Mouse (Mus musculus) neural tube, embryonic 13.5 days (tissue): ENCODE results near the gene Ubxn2a. TPM values are rescaled to one million over a fixed set of nuclear protein-coding genes. Genes with fewer than 3 reads are reported as not detected.
"Not testable (repeated sequence)": the region's sequence is repeated elsewhere in the genome, so short reads cannot be mapped to it uniquely, and the experiment has no call there.

Experiments
- ATAC-seq: fragments of 200-750 bp; cut with Nextera tagmentation; 2 replicates; pipeline ENCODE4 v1.8.0; 2017; ENCODE audit warnings: low read depth, mild to moderate bottlenecking, moderate TSS enrichment, moderate library complexity
- H3K27ac ChIP-seq: fragments of 300-500 bp; sonication (generic); replicated peaks from 2 replicates; pipeline ENCODE4 v1.5.1; 2015; ENCODE audit warnings: moderate library complexity, mild to moderate bottlenecking, inconsistent platforms
- H3K27me3 ChIP-seq: fragments of 300-500 bp; sonication (generic); 2 replicates; pipeline ENCODE4 v1.6.1; 2015; ENCODE audit warnings: mild to moderate bottlenecking, inconsistent platforms
- H3K36me3 ChIP-seq: fragments of 300-500 bp; sonication (generic); 2 replicates; pipeline ENCODE4 v1.6.1; 2015; ENCODE audit warnings: mild to moderate bottlenecking, inconsistent platforms
- H3K4me1 ChIP-seq: fragments of 300-500 bp; sonication (generic); replicated peaks from 2 replicates; pipeline ENCODE4 v1.6.1; 2015; ENCODE audit warnings: inconsistent platforms
- H3K4me2 ChIP-seq: fragments of 300-500 bp; sonication (generic); 2 replicates; pipeline ENCODE4 v1.6.1; 2015; ENCODE audit warnings: inconsistent platforms, mild to moderate bottlenecking, moderate library complexity
- H3K4me3 ChIP-seq: fragments of 300-500 bp; sonication (generic); 2 replicates; pipeline ENCODE4 v1.5.1; 2015; ENCODE audit warnings: mild to moderate bottlenecking, inconsistent platforms
- H3K9ac ChIP-seq: fragments of 300-500 bp; sonication (generic); 2 replicates; pipeline ENCODE4 v1.6.1; 2015; ENCODE audit warnings: moderate library complexity, mild to moderate bottlenecking, inconsistent platforms
- H3K9me3 ChIP-seq: fragments of 300-500 bp; sonication (generic); 2 replicates; pipeline ENCODE4 v1.6.1; 2016; ENCODE audit warnings: inconsistent platforms
- WGBS: fragments of 180-500 bp; shearing (Covaris S2); methylation state at CpG from one replicate; pipeline ENCODE4 v1.1.7; 2015; 5-methylcytosine and 5-hydroxymethylcytosine counted together
- polyA plus RNA-seq: library from polyadenylated mRNA; unstranded; fragments of >200 nt; fragmentation: Nextera tagmentation; extraction: Ambion mirVana; gene quantifications from 2 replicates; pipeline ENCODE4 v1.2.1, GENCODE M21; 2015

Ubxn2a gene
- 41.0 and 45.4 TPM in 2 replicates for polyA plus RNA-seq

DNA sequence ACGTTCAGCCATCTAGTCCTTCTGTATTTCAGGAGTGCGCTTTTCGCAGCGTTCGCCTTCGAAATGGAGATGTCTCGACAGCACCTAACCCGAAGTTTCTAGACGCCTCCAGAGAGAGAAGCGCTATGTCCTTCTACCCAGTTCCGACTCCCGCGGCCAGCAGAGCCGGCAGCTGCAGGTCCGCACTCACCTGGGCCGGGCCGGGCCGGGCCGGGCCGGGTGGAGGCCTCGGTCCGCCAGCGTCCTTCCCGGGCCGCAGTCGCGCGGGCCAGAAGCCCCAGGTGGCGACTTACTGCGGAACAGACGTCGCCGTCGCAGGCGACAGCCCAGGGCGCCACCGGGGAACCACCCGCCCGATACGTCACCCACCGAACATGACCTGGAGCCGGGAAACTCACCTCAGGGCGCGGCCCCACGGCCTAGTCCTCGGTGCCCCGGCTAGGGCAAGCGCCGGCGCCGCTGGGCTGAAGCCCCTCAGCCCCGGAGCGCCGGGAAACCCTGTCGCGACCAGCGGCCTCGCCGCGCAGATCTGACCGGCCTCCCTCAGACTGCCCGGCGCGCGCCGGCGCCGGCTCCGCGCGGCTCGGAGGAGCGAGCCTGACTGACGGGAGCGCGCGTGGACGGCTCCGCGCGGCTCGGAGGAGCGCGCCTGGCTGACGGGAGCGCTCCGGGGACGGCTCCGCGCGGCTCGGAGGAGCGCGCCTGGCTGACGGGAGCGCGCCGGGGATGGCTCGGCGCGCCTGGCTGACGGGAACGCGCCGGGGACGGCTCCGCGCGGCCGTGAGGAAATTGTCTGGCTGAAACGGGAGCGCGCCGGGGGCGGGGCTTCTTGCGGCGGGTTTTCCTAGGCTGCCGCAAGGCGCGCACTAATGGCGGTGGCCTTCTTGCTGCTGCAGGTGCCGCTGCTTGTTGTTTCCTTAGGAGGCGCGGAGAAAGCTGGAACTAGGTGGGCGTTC is at the start of gene Ubxn2a:
Ubxn2a (minus strand) TSS at position 755 of the 956 bp plus-strand sequence.
- Histone ChIP-seq H3K4me2 (peak within 1 kb of the TSS; percentile 77), H3K9ac (peak within 1 kb of the TSS; percentile 91), H3K27ac (peak within 1 kb of the TSS; percentile 89), H3K9me3 (no peaks in the 10 kb centered on the region), H3K4me3 (peak within 1 kb of the TSS; percentile 72), H3K4me1 (peaks cover 11% of the 10 kb centered on the region; the same call in 1 of the 2 replicates), H3K27me3 (no peaks in the 10 kb centered on the region), H3K36me3 (no peaks in the 10 kb centered on the region)
- WGBS, result under 1% methylated on average over 119 of the region's 125 CpGs
- ATAC-seq, result peak; percentile 96

DNA sequence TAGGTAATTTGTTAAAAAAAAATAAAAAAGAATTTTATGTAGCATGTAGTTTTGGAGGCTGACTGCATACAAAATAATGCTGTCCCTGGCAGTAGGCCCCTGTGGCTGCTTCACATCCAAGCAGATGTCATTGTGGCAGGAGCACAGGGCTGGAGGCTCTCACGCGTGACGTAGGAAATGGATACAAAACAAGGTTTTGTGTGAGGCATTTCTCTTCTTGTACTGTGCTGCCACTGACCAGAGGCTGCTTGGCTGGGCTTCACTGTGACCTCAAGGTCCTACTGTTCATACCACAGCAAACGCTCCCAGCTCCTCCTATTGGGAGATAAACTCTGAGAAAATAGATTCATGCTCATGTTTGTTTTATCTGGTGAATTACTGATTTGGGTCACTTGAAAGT is 45.7 kb upstream of the Ubxn2a start:
- Histone ChIP-seq H3K27me3 (no peaks in the 10 kb centered on the region), H3K4me1 (no peaks in the 10 kb centered on the region), H3K36me3 (peaks cover 66% of the 10 kb centered on the region), H3K27ac (no peak overlapping the region), H3K4me3 (no peak overlapping the region), H3K9ac (no peak overlapping the region), H3K4me2 (no peak overlapping the region), H3K9me3 (no peaks in the 10 kb centered on the region)
- 83% methylated on average over 4 of the region's 4 CpGs for WGBS
- no peak for ATAC-seq

DNA sequence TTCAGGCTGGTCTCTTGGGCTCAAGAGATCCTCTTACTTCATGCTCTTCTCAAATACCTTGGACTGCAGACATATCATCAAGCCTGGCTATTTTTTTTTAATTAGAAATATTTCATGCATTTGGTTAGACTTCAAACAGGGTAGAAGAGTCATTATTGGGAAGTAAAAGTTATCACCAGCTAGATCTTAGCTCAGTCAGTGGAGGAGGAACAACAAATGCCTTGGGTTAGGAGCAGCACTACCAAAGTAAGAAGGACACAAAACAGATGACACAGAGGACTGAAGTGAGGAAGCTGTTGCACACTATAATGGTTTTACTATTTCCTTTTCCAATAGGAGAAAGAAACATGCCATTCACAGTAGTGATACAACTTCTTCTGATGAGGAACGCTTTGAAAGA is 44.8 kb upstream of the Ubxn2a start:
- no peak for ATAC-seq
- Histone ChIP-seq H3K36me3 (peaks cover 72% of the 10 kb centered on the region), H3K27ac (no peak overlapping the region), H3K4me2 (no peak overlapping the region), H3K4me1 (no peaks in the 10 kb centered on the region), H3K9ac (no peak overlapping the region), H3K9me3 (no peaks in the 10 kb centered on the region), H3K27me3 (no peaks in the 10 kb centered on the region), H3K4me3 (no peak overlapping the region)
- 100% methylated on average over 1 of the region's 1 CpGs for WGBS

DNA sequence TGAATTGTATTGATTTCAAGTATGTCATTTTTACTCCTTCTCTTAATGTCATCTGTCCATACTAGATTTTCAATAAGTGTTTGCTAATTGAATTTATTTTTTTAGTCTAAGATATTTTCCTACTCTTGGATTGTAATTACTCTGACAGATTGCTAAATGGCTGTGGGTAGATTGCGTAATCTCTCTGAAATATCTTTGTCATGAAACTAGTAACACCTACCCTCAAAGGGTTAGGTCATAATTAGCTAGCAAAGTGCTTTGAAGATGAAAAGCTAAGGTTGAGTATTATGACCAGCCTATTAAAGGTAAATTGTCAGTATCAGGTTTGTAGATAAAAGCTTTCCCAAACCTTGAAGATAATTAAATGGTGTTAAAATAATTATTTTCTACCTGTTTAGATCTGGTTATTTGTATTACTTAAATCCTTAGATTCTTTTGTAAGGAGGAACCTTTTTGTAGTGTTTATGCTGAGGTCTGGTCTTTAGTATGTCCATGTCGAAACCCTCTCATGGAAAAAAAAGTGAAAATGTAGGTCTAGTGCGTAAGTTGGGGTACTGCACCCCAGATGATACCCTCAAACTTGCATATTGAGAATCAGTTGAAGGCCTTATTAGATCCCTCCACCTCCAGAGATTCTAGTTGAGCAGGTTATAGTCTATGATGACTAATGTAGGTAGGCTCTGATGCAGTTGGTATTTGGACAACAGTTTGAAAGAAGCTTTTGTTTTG is 23.5 kb upstream of the Ubxn2a start:
- no peaks in the 10 kb centered on the region for H3K4me1 ChIP-seq

DNA sequence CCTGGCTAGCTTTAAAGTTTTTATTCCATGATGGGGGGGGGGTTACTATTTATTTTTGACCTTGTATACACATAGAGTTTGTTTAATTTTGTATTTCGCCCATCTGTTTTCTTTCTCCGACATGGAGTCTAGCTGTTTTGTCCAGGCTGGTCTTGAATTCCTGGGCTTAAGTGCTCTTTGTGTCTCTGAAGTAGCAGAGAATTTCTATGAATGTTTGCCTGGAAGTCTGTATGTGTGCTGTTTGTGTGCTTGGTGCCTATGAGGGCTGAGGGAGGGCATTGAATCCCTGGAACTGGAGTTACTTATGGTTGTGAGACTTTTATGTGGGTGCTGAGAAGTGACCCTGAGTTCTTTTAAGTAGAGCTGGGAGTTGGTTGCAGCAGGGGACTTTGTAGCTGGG is 20.7 kb upstream of the Ubxn2a start:
- H3K4me3 ChIP-seq, result no peak overlapping the region

More for the DNA sequence above, 23.5 kb upstream of the Ubxn2a start:
- no peaks in the 10 kb centered on the region for H3K9me3 ChIP-seq
- no peaks in the 10 kb centered on the region for H3K36me3 ChIP-seq
- no peaks in the 10 kb centered on the region for H3K27me3 ChIP-seq
- no peak overlapping the region for H3K9ac ChIP-seq
- no peak overlapping the region for H3K27ac ChIP-seq
- WGBS, result 91% methylated on average over 3 of the region's 3 CpGs
- H3K4me3 ChIP-seq, result no peak overlapping the region
- no peak overlapping the region for H3K4me2 ChIP-seq
- ATAC-seq, result no peak

DNA sequence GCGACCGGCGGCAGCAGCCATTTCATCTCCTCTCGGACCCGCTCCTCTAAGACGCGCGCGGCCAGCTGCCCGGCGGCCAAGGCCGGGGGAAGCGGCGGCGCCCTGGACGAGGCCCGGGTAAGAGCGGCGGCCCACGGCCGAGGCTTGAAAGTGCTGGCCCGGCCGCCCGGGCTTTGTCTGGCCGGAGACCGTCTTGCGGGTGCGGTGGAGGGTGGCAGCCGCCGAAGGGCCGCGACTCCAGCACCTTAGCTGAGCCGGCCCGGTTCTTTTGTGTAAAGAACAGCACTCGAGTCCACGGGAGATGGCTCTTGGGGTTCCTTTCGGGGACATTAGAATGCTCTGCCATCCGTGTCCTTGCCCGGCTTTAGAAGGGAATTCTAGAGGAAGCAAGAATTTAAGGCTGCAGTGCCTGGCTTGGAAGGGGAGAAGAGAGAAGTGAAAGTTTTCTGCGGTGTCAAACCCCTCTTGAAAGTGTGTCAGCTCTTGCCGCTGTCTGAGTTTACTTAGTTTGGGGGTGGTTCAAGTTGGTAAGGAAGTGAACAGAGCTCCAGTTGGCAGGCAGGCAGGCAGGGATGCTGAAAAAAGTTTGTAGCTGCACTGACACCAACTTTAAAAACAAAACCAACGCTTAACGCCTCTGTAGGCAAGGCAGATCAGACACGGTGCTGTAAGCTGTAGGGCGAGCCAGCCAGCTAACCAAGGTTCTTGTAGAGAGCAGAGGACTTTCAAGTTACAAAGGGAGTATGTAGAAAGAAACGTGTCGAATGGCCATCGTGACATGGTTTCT is 10.5 kb upstream of the Ubxn2a start:
- peak overlapping the region; percentile 96 for H3K4me3 ChIP-seq
- H3K27ac ChIP-seq, result peak overlapping the region; percentile 99
- peak overlapping the region; percentile 99 for H3K9ac ChIP-seq
- no peaks in the 10 kb centered on the region for H3K9me3 ChIP-seq
- peak; percentile 72 for ATAC-seq
- H3K4me2 ChIP-seq, result peak overlapping the region; percentile 72
- peaks cover 29% of the 10 kb centered on the region for H3K4me1 ChIP-seq
- WGBS, result under 1% methylated on average over 47 of the region's 48 CpGs
- no peaks in the 10 kb centered on the region for H3K36me3 ChIP-seq
- H3K27me3 ChIP-seq, result no peaks in the 10 kb centered on the region

More for the DNA sequence above, 20.7 kb upstream of the Ubxn2a start:
- Histone ChIP-seq H3K27ac (no peak overlapping the region), H3K27me3 (no peaks in the 10 kb centered on the region), H3K4me1 (no peaks in the 10 kb centered on the region; the same call in 1 of the 2 replicates), H3K36me3 (no peaks in the 10 kb centered on the region), H3K4me2 (no peak overlapping the region), H3K9me3 (no peaks in the 10 kb centered on the region), H3K9ac (no peak overlapping the region)
- 86% methylated on average over 2 of the region's 2 CpGs for WGBS
- ATAC-seq, result no peak

DNA sequence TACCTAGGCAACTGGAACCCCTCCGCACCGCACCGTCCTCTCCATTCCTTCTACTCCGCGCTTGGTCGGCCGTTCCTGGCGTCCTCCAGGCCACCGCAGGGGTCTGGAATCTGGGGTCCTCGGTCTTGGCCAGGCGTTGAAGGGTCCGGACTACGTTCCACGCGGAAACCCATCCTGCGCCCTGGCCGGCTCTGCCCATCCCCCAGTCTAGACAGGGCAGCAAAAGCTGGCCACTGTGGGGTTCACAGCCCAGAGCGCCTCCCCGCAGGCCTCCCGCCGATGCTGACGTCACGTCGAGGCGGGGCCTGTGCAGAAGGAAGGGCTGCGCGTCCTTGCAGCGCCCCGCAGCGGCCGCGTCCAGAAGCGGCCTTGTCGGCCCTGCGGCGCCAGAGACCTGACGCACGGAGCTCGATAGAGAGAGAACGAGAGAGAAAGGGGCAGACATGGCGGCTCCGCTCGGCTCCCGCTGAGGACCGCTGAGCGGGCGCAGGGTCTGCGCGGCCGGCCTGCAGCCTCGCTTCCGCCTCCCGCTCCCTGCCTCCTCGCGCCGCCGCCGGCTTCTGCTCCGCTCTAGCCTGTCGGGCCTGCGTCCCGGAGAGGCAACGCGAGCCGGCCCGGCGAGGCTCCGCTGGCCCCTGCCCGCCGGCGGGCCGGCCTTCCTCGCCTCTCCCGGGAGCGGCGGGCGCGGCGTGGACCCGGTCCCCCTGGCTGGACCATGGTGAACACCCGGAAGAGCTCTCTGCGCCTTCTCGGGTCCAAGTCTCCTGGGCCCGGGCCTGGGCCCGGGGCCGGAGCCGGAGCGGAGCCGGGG is 9.7 kb upstream of the Ubxn2a start, which contains the start of gene Atad2b:
Atad2b (plus strand) TSS at position 360 of the 811 bp plus-strand sequence.
- peaks cover 29% of the 10 kb centered on the region for H3K4me1 ChIP-seq
- H3K9ac ChIP-seq, result peak within 1 kb of the TSS; percentile 99
- peak within 1 kb of the TSS; percentile 96 for H3K4me3 ChIP-seq
- H3K27me3 ChIP-seq, result no peaks in the 10 kb centered on the region
- peak within 1 kb of the TSS; percentile 72 for H3K4me2 ChIP-seq
- under 1% methylated on average over 81 of the region's 89 CpGs for WGBS
- H3K9me3 ChIP-seq, result no peaks in the 10 kb centered on the region
- no peaks in the 10 kb centered on the region for H3K36me3 ChIP-seq
- peak; percentile 98 for ATAC-seq
- peak within 1 kb of the TSS; percentile 99 for H3K27ac ChIP-seq

DNA sequence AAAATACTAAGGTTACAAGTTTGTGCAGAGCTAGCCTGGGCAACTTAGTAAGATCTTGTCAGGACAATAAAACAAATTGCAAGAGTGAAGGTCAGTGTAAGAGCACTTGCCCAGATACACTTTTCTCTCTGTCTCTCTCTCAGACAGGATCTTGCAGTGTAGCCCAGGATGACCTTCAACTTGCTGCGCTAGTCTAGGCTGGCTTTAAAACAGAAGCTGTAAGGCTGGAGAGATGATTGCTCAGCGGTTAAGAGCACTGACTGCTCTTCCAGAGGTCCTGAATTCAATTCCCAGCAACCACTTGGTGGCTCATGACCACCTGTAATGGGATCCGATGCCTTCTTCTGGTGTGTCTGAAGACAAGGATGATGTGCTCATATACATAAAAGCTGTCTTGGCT is 7.4 kb upstream of the Ubxn2a start:
- no peak overlapping the region for H3K4me3 ChIP-seq
- H3K9me3 ChIP-seq, result no peaks in the 10 kb centered on the region
- no peak overlapping the region for H3K4me2 ChIP-seq
- WGBS, result 79% methylated on average over 3 of the region's 3 CpGs
- no peak for ATAC-seq
- H3K9ac ChIP-seq, result no peak overlapping the region
- no peaks in the 10 kb centered on the region for H3K27me3 ChIP-seq
- H3K36me3 ChIP-seq, result no peaks in the 10 kb centered on the region
- no peak overlapping the region for H3K27ac ChIP-seq
- H3K4me1 ChIP-seq, result peaks cover 21% of the 10 kb centered on the region

DNA sequence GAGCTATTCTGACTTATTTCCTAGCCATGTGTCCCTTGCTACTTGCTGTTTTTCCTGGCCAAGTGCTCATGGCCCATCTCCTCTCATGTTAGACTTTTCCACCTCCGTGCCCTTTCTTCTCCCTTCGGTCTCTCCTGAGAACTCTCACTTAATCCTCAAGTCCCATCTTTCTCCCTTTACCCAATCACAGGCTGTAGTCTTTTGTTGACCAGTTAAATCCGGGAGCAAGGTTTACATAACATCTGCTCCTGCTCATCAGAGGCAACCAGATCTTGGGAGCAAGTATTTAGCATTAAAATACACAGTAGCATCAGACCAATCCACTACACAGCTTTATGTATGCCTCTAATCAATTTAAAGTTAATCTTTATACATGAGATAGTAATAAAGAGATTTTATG is 6.9 kb upstream of the Ubxn2a start:
- Histone ChIP-seq H3K4me3 (no peak overlapping the region), H3K9me3 (no peaks in the 10 kb centered on the region), H3K27ac (no peak overlapping the region), H3K36me3 (no peaks in the 10 kb centered on the region), H3K4me2 (no peak overlapping the region), H3K27me3 (no peaks in the 10 kb centered on the region), H3K4me1 (peaks cover 16% of the 10 kb centered on the region), H3K9ac (no peak overlapping the region)
- ATAC-seq, result no peak
- 56% methylated on average over 3 of the region's 3 CpGs for WGBS

DNA sequence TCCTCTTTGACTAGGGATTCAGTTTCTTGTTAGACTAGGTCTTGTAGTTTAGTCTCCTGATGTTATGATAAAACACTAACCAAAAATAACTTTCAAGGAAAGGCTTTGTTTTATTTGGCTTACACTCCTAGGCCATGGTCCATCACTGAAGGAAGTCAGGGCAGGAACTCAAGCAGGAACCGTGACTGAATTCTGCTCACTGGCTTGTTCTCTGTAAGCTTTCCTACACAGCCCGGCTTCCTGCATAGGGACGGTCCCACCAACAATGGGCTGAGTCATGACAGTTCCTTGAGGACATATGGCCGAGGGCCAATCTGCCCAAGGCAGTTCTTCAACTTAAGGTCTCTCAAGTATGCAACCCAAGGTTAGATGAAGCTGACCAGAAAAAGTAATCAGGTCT is 4.2 kb upstream of the Ubxn2a start:
- Histone ChIP-seq H3K4me3 (no peak overlapping the region), H3K27me3 (no peaks in the 10 kb centered on the region), H3K4me1 (peaks cover 4% of the 10 kb centered on the region; the same call in 1 of the 2 replicates), H3K4me2 (no peak overlapping the region), H3K36me3 (no peaks in the 10 kb centered on the region), H3K27ac (no peak overlapping the region), H3K9me3 (no peaks in the 10 kb centered on the region), H3K9ac (no peak overlapping the region)
- WGBS, result 81% methylated on average over 4 of the region's 4 CpGs
- no peak for ATAC-seq

DNA sequence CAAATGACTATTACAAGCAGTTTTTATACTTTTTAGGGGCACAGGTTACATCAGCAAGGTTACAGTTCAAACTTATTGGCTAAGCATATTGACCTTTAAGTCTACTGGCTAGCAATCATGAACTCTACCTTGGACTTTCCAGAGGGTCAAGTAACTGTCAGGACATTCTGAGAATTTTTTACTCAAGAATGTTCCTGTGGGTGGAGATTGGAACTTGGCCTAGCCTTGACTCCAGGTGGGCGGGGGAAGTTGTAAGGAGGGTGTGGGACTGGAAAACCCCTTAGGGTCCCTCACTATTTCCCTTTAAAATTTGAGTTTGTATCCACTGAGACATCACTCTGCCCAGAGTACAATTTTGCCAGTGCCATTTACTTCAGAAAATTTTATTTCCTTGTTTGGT is 3.0 kb upstream of the Ubxn2a start:
- WGBS, result 91% methylated on average over 1 of the region's 1 CpGs
- peaks cover 11% of the 10 kb centered on the region; the same call in 1 of the 2 replicates for H3K4me1 ChIP-seq
- not testable (repeated sequence) for H3K4me2 ChIP-seq, H3K27ac ChIP-seq, H3K36me3 ChIP-seq, H3K9me3 ChIP-seq, ATAC-seq, H3K27me3 ChIP-seq, H3K9ac ChIP-seq, H3K4me3 ChIP-seq
